Mouse (Mus musculus): ENCODE measurements at regions not wholly inside any gene's neighbourhood (a gene's known extent, or its start where the extent isn't known, plus 50 kb on each side); places are given as distances from the start of the nearest gene placed in this dataset.
"Not testable (repeated sequence)": the region's sequence is repeated elsewhere in the genome, so short reads cannot be mapped to it uniquely, and the experiment has no call there.

- H3K9me3 ChIP-seq (ENCODE audit: control insufficient read depth, low read length): no peaks in the 10 kb centered on the region
- H3K36me3 ChIP-seq (replicated peaks; ENCODE audit: control insufficient read depth, insufficient read depth): no peaks in the 10 kb centered on the region
- 0 out of 2 replicates have a peak, but pooled peaks cover 4% of the 10 kb centered on the region for H3K4me1 ChIP-seq (replicated peaks; ENCODE audit: control insufficient read depth, insufficient read depth, low read length)
- H3K27ac ChIP-seq: peak overlapping the region; percentile 45
- no peak overlapping the region for H3K9ac ChIP-seq
- peak; percentile 88; the same call in 1 of the 2 replicates for ATAC-seq (ENCODE audit: low FRiP score)
- H3K4me3 ChIP-seq (replicated peaks; ENCODE audit: low read length): no peak overlapping the region
- peak; percentile 78 for DNase-seq (ENCODE audit: low spot score)
- no peaks in the 10 kb centered on the region for H3K27me3 ChIP-seq (ENCODE audit: control insufficient read depth, insufficient read depth, low read length)
- no peak overlapping the region for H3K4me2 ChIP-seq (replicated peaks)
Measured at GRCm38 (mm10) chr3:81829966-81830599, 102.3 kb upstream of the Ctso start.

- Histone ChIP-seq H3K4me3 (replicated peaks; ENCODE audit: low read length) (no peak overlapping the region), H3K27ac (no peak overlapping the region), H3K9ac (no peak overlapping the region), H3K9me3 (ENCODE audit: control insufficient read depth, low read length) (no peaks in the 10 kb centered on the region), H3K4me1 (replicated peaks; ENCODE audit: control insufficient read depth, insufficient read depth, low read length) (no peaks in the 10 kb centered on the region), H3K36me3 (replicated peaks; ENCODE audit: control insufficient read depth, insufficient read depth) (no peaks in the 10 kb centered on the region), H3K27me3 (ENCODE audit: control insufficient read depth, insufficient read depth, low read length) (no peaks in the 10 kb centered on the region), H3K4me2 (replicated peaks) (no peak overlapping the region)
- 12% methylated on average over 11 of the region's 11 CpGs for WGBS
- ATAC-seq (ENCODE audit: low FRiP score) (no peak), DNase-seq (ENCODE audit: low spot score) (no peak)
Measured at GRCm38 (mm10) chr3:81835380-81836157, 96.8 kb upstream of the Ctso start.

GRCm38 (mm10) chr3:81836478-81836877 lies 95.9 kb upstream of the Ctso start:
- H3K4me1 ChIP-seq (replicated peaks; ENCODE audit: control insufficient read depth, insufficient read depth, low read length): no peaks in the 10 kb centered on the region
- no peak for ATAC-seq (ENCODE audit: low FRiP score)
- WGBS: 89% methylated on average over 7 of the region's 7 CpGs

GRCm38 (mm10) chr3:81838121-81838520 lies 94.3 kb upstream of the Ctso start:
- DNase-seq (ENCODE audit: low spot score); H3K27me3 ChIP-seq (ENCODE audit: control insufficient read depth, insufficient read depth, low read length); H3K4me2 ChIP-seq (replicated peaks); H3K27ac ChIP-seq; H3K4me1 ChIP-seq (replicated peaks; ENCODE audit: control insufficient read depth, insufficient read depth, low read length); H3K36me3 ChIP-seq (replicated peaks; ENCODE audit: control insufficient read depth, insufficient read depth); H3K4me3 ChIP-seq (replicated peaks; ENCODE audit: low read length); H3K9ac ChIP-seq; ATAC-seq (ENCODE audit: low FRiP score); H3K9me3 ChIP-seq (ENCODE audit: control insufficient read depth, low read length): not testable (repeated sequence)
- 91% methylated on average over 9 of the region's 9 CpGs for WGBS

More at GRCm38 (mm10) chr3:81836478-81836877, 95.9 kb upstream of the Ctso start:
- DNase-seq (ENCODE audit: low spot score): no peak
- Histone ChIP-seq H3K9ac (no peak overlapping the region), H3K36me3 (replicated peaks; ENCODE audit: control insufficient read depth, insufficient read depth) (no peaks in the 10 kb centered on the region), H3K9me3 (ENCODE audit: control insufficient read depth, low read length) (no peaks in the 10 kb centered on the region), H3K4me2 (replicated peaks) (no peak overlapping the region), H3K4me3 (replicated peaks; ENCODE audit: low read length) (no peak overlapping the region), H3K27me3 (ENCODE audit: control insufficient read depth, insufficient read depth, low read length) (no peaks in the 10 kb centered on the region), H3K27ac (no peak overlapping the region)

GRCm38 (mm10) chr3:81864487-81864886 lies 67.9 kb upstream of the Ctso start:
- H3K4me2 ChIP-seq (replicated peaks): no peak overlapping the region
- H3K4me3 ChIP-seq (replicated peaks; ENCODE audit: low read length): no peak overlapping the region
- ATAC-seq (ENCODE audit: low FRiP score) (no peak), DNase-seq (ENCODE audit: low spot score) (no peak)
- no peaks in the 10 kb centered on the region for H3K9me3 ChIP-seq (ENCODE audit: control insufficient read depth, low read length)
- WGBS: 94% methylated on average over 1 of the region's 1 CpGs
- no peaks in the 10 kb centered on the region for H3K27me3 ChIP-seq (ENCODE audit: control insufficient read depth, insufficient read depth, low read length)
- no peak overlapping the region for H3K27ac ChIP-seq
- no peaks in the 10 kb centered on the region for H3K36me3 ChIP-seq (replicated peaks; ENCODE audit: control insufficient read depth, insufficient read depth)
- no peaks in the 10 kb centered on the region for H3K4me1 ChIP-seq (replicated peaks; ENCODE audit: control insufficient read depth, insufficient read depth, low read length)
- no peak overlapping the region for H3K9ac ChIP-seq

Measured in hindbrain, embryonic 14.5 days (tissue).